Mouse (Mus musculus) kidney, adult 9 months (tissue): ENCODE results near the gene Scd1.

ENCODE experiments used
- DNase-seq: peaks from one replicate; pipeline ENCODE4 v3.0.0; 2022

Scd1 gene

DNA sequence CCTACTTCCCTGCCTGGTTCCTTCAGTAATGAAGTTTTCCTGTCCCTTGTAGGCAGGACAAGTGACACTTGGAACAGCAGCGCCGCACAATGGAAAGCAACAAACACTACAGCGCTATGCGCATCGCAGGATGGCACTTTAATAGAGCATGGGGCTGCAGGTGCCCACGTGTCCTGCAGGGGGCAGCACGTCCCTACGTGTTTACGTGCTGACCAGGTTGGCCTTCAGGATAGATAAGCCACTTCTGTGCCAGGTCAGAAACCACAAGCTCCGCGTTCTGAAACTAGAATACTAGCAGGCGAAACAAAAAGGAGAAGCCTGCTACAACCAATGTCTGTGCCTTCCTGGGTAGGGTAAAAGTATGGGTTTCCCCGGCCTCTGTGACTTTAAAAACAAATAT is 44.1 kb downstream of the Scd1 start:
- DNase-seq: peak; percentile 73

DNA sequence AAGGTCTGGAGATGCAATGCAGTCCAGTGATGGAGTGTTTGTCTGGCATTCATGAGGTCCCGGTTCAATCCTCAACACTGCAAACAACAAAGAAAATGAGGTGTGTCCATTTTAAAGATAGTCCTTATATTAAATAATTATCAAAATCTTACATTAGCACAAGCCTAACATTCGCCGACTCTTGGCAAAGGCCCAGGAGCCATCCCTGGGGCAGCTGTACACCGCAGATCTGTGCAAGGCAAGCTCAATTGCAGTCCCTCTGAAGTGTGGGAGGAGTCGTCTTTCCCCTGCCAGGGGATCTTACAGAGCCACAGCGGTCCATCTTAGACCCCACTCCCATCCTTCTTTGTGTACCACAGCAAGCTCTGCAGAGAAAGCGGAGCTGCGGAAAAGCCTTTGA is 49.0 kb downstream of the Scd1 start:
- DNase-seq: no peak

DNA sequence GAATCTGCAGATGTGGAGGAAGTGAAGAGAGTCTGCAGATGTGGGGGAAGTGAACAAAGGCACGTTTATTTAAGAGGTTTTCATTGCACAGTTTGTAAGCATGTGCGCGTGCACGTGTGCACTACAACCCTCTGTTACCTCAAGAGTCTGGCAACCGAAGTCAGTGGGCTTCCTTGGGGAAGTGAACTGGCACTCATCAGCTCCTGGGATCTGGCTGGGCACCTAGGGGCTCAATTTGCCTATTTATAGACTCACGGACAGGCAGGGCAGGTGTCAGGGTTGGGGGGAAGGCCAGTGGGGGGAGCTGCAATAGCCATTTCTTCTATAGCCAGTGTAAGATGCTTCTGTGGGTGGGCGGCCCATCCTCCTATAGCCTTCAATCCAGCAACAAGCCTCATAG is 55.9 kb downstream of the Scd1 start:
- DNase-seq: no peak

DNA sequence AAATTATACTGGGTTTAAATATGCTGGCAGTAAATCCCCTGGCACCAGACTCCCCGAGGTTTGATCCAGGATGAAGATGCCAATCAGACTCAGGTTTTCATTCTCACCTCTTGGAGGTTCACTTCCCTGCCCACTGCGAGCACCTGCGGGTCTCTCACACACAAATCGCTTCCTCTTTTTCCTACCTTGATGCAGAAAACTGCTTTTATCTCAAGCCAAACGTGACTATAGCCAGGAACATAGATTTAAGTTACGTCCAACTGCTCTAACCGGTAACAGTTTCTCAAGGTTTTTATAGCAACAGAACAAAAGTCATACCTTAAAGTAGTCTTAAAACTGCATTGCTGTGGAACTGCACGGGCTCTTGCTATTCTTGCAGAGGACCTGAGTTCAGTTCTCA is 58.0 kb downstream of the Scd1 start:
- DNase-seq: no peak
